Mouse (Mus musculus): ENCODE measurements around the gene Acsf3.

GRCm38 (mm10) chr8:122746439-122746838 lies 28.8 kb upstream of the Acsf3 start:
- TF ChIP-seq CTCF (IDR thresholded peaks at IDR 0.05; ENCODE audit: low read depth) (no peak), EP300 (optimal IDR thresholded peaks at IDR 0.05) (no peak)
